Mouse (Mus musculus) spleen, embryonic (tissue): ENCODE data around the gene Adamts7.

ENCODE experiments used
- CTCF ChIA-PET: fragments of 350-600 bp; sonication (Branson Sonifier 250); formaldehyde crosslinking; loops from one replicate; lab custom pipeline; 2022; lab: Charles Lee

Adamts7 gene

GRCm38 (mm10) chr9:90255844-90256405 is 93.1 kb downstream of the Adamts7 start:
- CTCF ChIA-PET, result no interaction called here

GRCm38 (mm10) chr9:90257220-90257619 is 94.4 kb downstream of the Adamts7 start:
- CTCF ChIA-PET, result no interaction called here
